In the genomic region with DNA sequence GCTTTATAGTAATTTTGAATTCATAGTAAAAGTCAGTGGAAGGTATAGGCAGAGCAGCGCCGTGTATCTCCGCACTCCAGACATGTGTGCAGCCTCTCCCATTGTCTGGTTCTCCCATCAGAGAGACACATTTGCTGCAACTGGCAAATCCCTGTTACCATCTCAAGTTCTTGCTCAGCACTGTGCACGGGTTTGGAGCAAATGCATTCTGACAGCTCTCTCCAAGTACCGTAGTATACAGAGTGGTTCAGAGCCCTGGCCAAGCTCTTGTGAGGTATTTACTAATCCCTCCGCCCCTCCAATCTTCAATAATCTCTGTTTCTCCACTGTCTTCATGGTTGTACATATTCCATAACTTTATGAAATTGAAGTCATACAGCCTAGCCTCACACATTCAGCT, we compare ENCODE assay signal across 12 mouse cellular contexts. TPM values are rescaled to one million over a fixed set of nuclear protein-coding genes. Genes with fewer than 3 reads are reported as not detected.
DNase-seq lines count a peak whose midpoint lies in the region; ATAC-seq and TF ChIP-seq lines count a peak whose summit lies in the region.
"Had no signal": no experiment of that assay in that cellular context is flagged by ENCODE, and none has a peak within 500 bp of the region (broad histone marks: within the 10 kb centered on the region; RNA-seq: fewer than 3 reads in every experiment).

No protein-coding gene starts in this region.

- no peaks in the 10 kb centered on the region for H3K36me3 ChIP-seq in heart, embryonic 15.5 days
- no peaks in the 10 kb centered on the region for H3K36me3 ChIP-seq in heart, embryonic 12.5 days
- H3K36me3 ChIP-seq in lung, embryonic 16.5 days (ENCODE audit: control insufficient read depth, insufficient read depth, low read length), result no peaks in the 10 kb centered on the region
- H3K36me3 ChIP-seq in intestine, postnatal 0 days (ENCODE audit: control insufficient read depth, insufficient read depth), result no peaks in the 10 kb centered on the region
- H3K36me3 ChIP-seq in stomach, embryonic 15.5 days, result no peaks in the 10 kb centered on the region
- H3K36me3 ChIP-seq: embryonic facial prominence, embryonic 12.5 days had no signal

- no peaks in the 10 kb centered on the region for H3K27me3 ChIP-seq in heart, embryonic 15.5 days
- no peaks in the 10 kb centered on the region for H3K27me3 ChIP-seq in heart, embryonic 12.5 days (replicated peaks)
- no peaks in the 10 kb centered on the region; the same call in 1 of the 2 replicates for H3K27me3 ChIP-seq in lung, embryonic 16.5 days (ENCODE audit: control insufficient read depth, insufficient read depth, low read depth, low read length)
- 0 out of 2 replicates have a peak, but pooled peaks cover 5% of the 10 kb centered on the region for H3K27me3 ChIP-seq in intestine, postnatal 0 days (replicated peaks; ENCODE audit: control insufficient read depth, insufficient read depth, low read length)
- no peaks in the 10 kb centered on the region for H3K27me3 ChIP-seq in stomach, embryonic 15.5 days (replicated peaks)
- H3K27me3 ChIP-seq: embryonic facial prominence, embryonic 12.5 days had no signal

- H3K4me3 ChIP-seq in heart, embryonic 15.5 days, result peak overlapping the region; percentile 44
- no peak overlapping the region for H3K4me3 ChIP-seq in heart, embryonic 12.5 days
- H3K4me3 ChIP-seq in lung, embryonic 16.5 days (ENCODE audit: low read length), result no peak overlapping the region; the same call in 1 of the 2 replicates
- peak overlapping the region; percentile 35; the same call in 1 of the 2 replicates for H3K4me3 ChIP-seq in intestine, postnatal 0 days (ENCODE audit: low read depth, low read length)
- H3K4me3 ChIP-seq in stomach, embryonic 15.5 days (replicated peaks), result no peak overlapping the region
- H3K4me3 ChIP-seq: embryonic facial prominence, embryonic 12.5 days had no signal

- 75% methylated on average over 6 of the region's 6 CpGs for WGBS in heart, embryonic 15.5 days
- WGBS in heart, embryonic 12.5 days, result 70% methylated on average over 6 of the region's 6 CpGs
- 77% methylated on average over 6 of the region's 6 CpGs for WGBS in lung, embryonic 16.5 days
- WGBS in intestine, postnatal 0 days, result 76% methylated on average over 6 of the region's 6 CpGs
- 71% methylated on average over 6 of the region's 6 CpGs for WGBS in stomach, embryonic 15.5 days

- H3K9ac ChIP-seq in heart, embryonic 15.5 days, result no peak overlapping the region
- H3K9ac ChIP-seq in heart, embryonic 12.5 days, result no peak overlapping the region
- no peak overlapping the region for H3K9ac ChIP-seq in lung, embryonic 16.5 days (ENCODE audit: low read length)
- no peak overlapping the region for H3K9ac ChIP-seq in intestine, postnatal 0 days (ENCODE audit: low read depth, low read length)
- H3K9ac ChIP-seq in stomach, embryonic 15.5 days, result no peak overlapping the region
- H3K9ac ChIP-seq: embryonic facial prominence, embryonic 12.5 days; hindbrain, embryonic 14.5 days had no signal

- no peaks in the 10 kb centered on the region for H3K9me3 ChIP-seq in heart, embryonic 15.5 days (replicated peaks)
- H3K9me3 ChIP-seq in heart, embryonic 12.5 days (replicated peaks), result peaks cover 4% of the 10 kb centered on the region
- no peaks in the 10 kb centered on the region for H3K9me3 ChIP-seq in lung, embryonic 16.5 days (ENCODE audit: control insufficient read depth, low read length)
- H3K9me3 ChIP-seq in intestine, postnatal 0 days (ENCODE audit: control insufficient read depth), result no peaks in the 10 kb centered on the region
- no peaks in the 10 kb centered on the region for H3K9me3 ChIP-seq in stomach, embryonic 15.5 days
- H3K9me3 ChIP-seq: embryonic facial prominence, embryonic 12.5 days had no signal

- TF ChIP-seq CTCF in intestine, postnatal 0 days (IDR thresholded peaks at IDR 0.05; ENCODE audit: low read depth), result no peak

- peaks cover 4% of the 10 kb centered on the region for H3K4me1 ChIP-seq in heart, embryonic 15.5 days (replicated peaks)
- no peaks in the 10 kb centered on the region for H3K4me1 ChIP-seq in heart, embryonic 12.5 days (replicated peaks)
- H3K4me1 ChIP-seq in lung, embryonic 16.5 days (replicated peaks; ENCODE audit: control insufficient read depth, insufficient read depth, low read length), result 0 out of 2 replicates have a peak, but pooled peaks cover 4% of the 10 kb centered on the region
- no peaks in the 10 kb centered on the region for H3K4me1 ChIP-seq in intestine, postnatal 0 days (replicated peaks; ENCODE audit: control insufficient read depth, insufficient read depth, low read length)
- H3K4me1 ChIP-seq in stomach, embryonic 15.5 days, result no peaks in the 10 kb centered on the region
- H3K4me1 ChIP-seq: embryonic facial prominence, embryonic 12.5 days had no signal

- peak overlapping the region; percentile 61 for H3K4me2 ChIP-seq in heart, embryonic 15.5 days
- no peak overlapping the region for H3K4me2 ChIP-seq in heart, embryonic 12.5 days
- H3K4me2 ChIP-seq in lung, embryonic 16.5 days (ENCODE audit: low read depth, low read length), result peak overlapping the region; percentile 59
- peak overlapping the region; percentile 52 for H3K4me2 ChIP-seq in intestine, postnatal 0 days (replicated peaks; ENCODE audit: low read depth)
- H3K4me2 ChIP-seq in stomach, embryonic 15.5 days, result peak overlapping the region; percentile 50
- H3K4me2 ChIP-seq: hindbrain, embryonic 14.5 days had no signal

- DNase-seq in lung, postnatal 14 days, result no peak
- DNase-seq in spleen, adult 12 weeks (ENCODE audit: low spot score), result no peak
- DNase-seq: cerebellum, adult 9-10 months had no signal

- H3K27ac ChIP-seq in heart, embryonic 15.5 days, result no peak overlapping the region
- H3K27ac ChIP-seq in heart, embryonic 12.5 days (ENCODE audit: poor library complexity, severe bottlenecking), result no peak overlapping the region
- H3K27ac ChIP-seq in lung, embryonic 16.5 days (ENCODE audit: low read length), result no peak overlapping the region
- no peak overlapping the region for H3K27ac ChIP-seq in intestine, postnatal 0 days (ENCODE audit: low read depth, low read length)
- H3K27ac ChIP-seq in stomach, embryonic 15.5 days, result no peak overlapping the region
- H3K27ac ChIP-seq: embryonic facial prominence, embryonic 12.5 days; hindbrain, embryonic 14.5 days had no signal

- no peak for ATAC-seq in heart, embryonic 15.5 days (replicated peaks; ENCODE audit: insufficient number of reproducible peaks, insufficient read depth, low FRiP score, low read depth)
- ATAC-seq in heart, embryonic 12.5 days (ENCODE audit: insufficient number of reproducible peaks, low FRiP score), result no peak
- no peak for ATAC-seq in lung, embryonic 16.5 days (ENCODE audit: low read depth)
- ATAC-seq in intestine, postnatal 0 days, result no peak
- no peak for ATAC-seq in stomach, embryonic 15.5 days (ENCODE audit: insufficient read depth, low FRiP score, low read depth)

RNA-seq across cellular contexts. Expression of a gene that starts 19.0 kb away (rescaled TPM):
- polyA plus RNA-seq in heart, embryonic 15.5 days (2015; fragmentation: Nextera tagmentation; extraction: Ambion mirVana), result 0.21 and 0.77 TPM in 2 replicates
- polyA plus RNA-seq in heart, embryonic 12.5 days (2016; fragmentation: Nextera tagmentation; extraction: Ambion mirVana), result not detected in 2 replicates
- 9.3 and 9.9 TPM in 2 replicates for polyA plus RNA-seq in lung, embryonic 16.5 days (2015; fragmentation: Nextera tagmentation; extraction: Ambion mirVana)
- polyA plus RNA-seq in intestine, postnatal 0 days (2015; fragmentation: Nextera tagmentation; extraction: Ambion mirVana), result not detected in 2 replicates
- 0.21 and 0.35 TPM in 2 replicates for polyA plus RNA-seq in stomach, embryonic 15.5 days (2015; fragmentation: Nextera tagmentation; extraction: Ambion mirVana)
- polyA plus RNA-seq: large intestine, adult 2 months had no signal

RNA-seq across cellular contexts. Expression of a gene that starts 22.2 kb away (rescaled TPM):
- 0.14 and 0.79 TPM in 2 replicates for polyA plus RNA-seq in heart, embryonic 15.5 days (2015; fragmentation: Nextera tagmentation; extraction: Ambion mirVana)
- not detected in 2 replicates for polyA plus RNA-seq in heart, embryonic 12.5 days (2016; fragmentation: Nextera tagmentation; extraction: Ambion mirVana)
- polyA plus RNA-seq in lung, embryonic 16.5 days (2015; fragmentation: Nextera tagmentation; extraction: Ambion mirVana), result 4.6 and 5.4 TPM in 2 replicates
- not detected in 2 replicates for polyA plus RNA-seq in intestine, postnatal 0 days (2015; fragmentation: Nextera tagmentation; extraction: Ambion mirVana)
- not detected in 2 replicates for polyA plus RNA-seq in stomach, embryonic 15.5 days (2015; fragmentation: Nextera tagmentation; extraction: Ambion mirVana)
- polyA plus RNA-seq: embryonic facial prominence, embryonic 12.5 days had no signal

RNA-seq across cellular contexts. Expression of a gene that starts 25.1 kb away (rescaled TPM):
- polyA plus RNA-seq in heart, embryonic 15.5 days (2015; fragmentation: Nextera tagmentation; extraction: Ambion mirVana), result 0.78 and 1.4 TPM in 2 replicates
- 0.14 TPM in 1 of 2 replicates, not detected in the other for polyA plus RNA-seq in heart, embryonic 12.5 days (2016; fragmentation: Nextera tagmentation; extraction: Ambion mirVana)
- polyA plus RNA-seq in lung, embryonic 16.5 days (2015; fragmentation: Nextera tagmentation; extraction: Ambion mirVana), result 15.3 and 16.7 TPM in 2 replicates
- polyA plus RNA-seq in intestine, postnatal 0 days (2015; fragmentation: Nextera tagmentation; extraction: Ambion mirVana), result 0.10 and 0.12 TPM in 2 replicates
- 0.50 and 0.67 TPM in 2 replicates for polyA plus RNA-seq in stomach, embryonic 15.5 days (2015; fragmentation: Nextera tagmentation; extraction: Ambion mirVana)
- polyA plus RNA-seq: activated CD4-positive, CD25-positive, alpha-beta regulatory T cell, adult 4 months had no signal

RNA-seq across cellular contexts. Expression of a gene that starts 33.5 kb away (rescaled TPM):
- polyA plus RNA-seq in heart, embryonic 15.5 days (2015; fragmentation: Nextera tagmentation; extraction: Ambion mirVana), result 115 and 118 TPM in 2 replicates
- polyA plus RNA-seq in heart, embryonic 12.5 days (2016; fragmentation: Nextera tagmentation; extraction: Ambion mirVana), result 142 and 148 TPM in 2 replicates
- 169 and 172 TPM in 2 replicates for polyA plus RNA-seq in lung, embryonic 16.5 days (2015; fragmentation: Nextera tagmentation; extraction: Ambion mirVana)
- polyA plus RNA-seq in intestine, postnatal 0 days (2015; fragmentation: Nextera tagmentation; extraction: Ambion mirVana), result 50.4 and 51.7 TPM in 2 replicates
- polyA plus RNA-seq in stomach, embryonic 15.5 days (2015; fragmentation: Nextera tagmentation; extraction: Ambion mirVana), result 137 and 143 TPM in 2 replicates
- polyA plus RNA-seq: activated CD4-positive, CD25-positive, alpha-beta regulatory T cell, adult 4 months had no signal

Comparison
In these comparisons a context has a peak if more than half of its experiments do, and no peak if none do; other contexts are left out.
1. H3K4me3 ChIP-seq: peak in heart, embryonic 15.5 days (single experiment) and intestine, postnatal 0 days (single experiment); none in heart, embryonic 12.5 days (single experiment), lung, embryonic 16.5 days (single experiment) and stomach, embryonic 15.5 days (single experiment).